Mouse (Mus musculus) CH12.LX (cell line): ENCODE data around the gene Mturn. TPM values are rescaled to one million over a fixed set of nuclear protein-coding genes. Genes with fewer than 3 reads are reported as not detected.

Experiments used
- DNase-seq: peaks from one replicate; pipeline ENCODE4 v3.0.0-alpha.2; 2013; ENCODE audit errors: extremely low read depth
- H3K27ac ChIP-seq: 2 replicates; pipeline ENCODE4 v1.5.1; 2012; ENCODE audit warnings: low read depth, mild to moderate bottlenecking, control low read depth, moderate library complexity; ENCODE audit not compliant: insufficient read depth
- H3K27me3 ChIP-seq: replicated peaks from 2 replicates; pipeline ENCODE3; 2012; ENCODE audit warnings: inconsistent platforms
- H3K36me3 ChIP-seq, 2 experiments: replicated peaks in 1 of 2; 2 replicates each; pipeline versions ENCODE3 to v1.6.1; 2012; ENCODE audit warnings: inconsistent platforms in 1 of 2, low read length in 1 of 2, mild to moderate bottlenecking in 1 of 2, mixed read lengths in 1 of 2, moderate library complexity in 1 of 2; ENCODE audit not compliant: control insufficient read depth in 1 of 2, insufficient read depth in 1 of 2
- H3K4me1 ChIP-seq, 2 experiments: 2 replicates each; pipeline ENCODE4 v1.6.1; 2012; ENCODE audit warnings: inconsistent platforms in 1 of 2, moderate library complexity in 1 of 2; ENCODE audit not compliant: insufficient read depth in 2 of 2, control insufficient read depth in 1 of 2
- H3K4me2 ChIP-seq: 2 replicates; pipeline ENCODE4 v1.6.1; 2012; ENCODE audit warnings: low read depth, mild to moderate bottlenecking, control low read depth; ENCODE audit not compliant: poor library complexity, insufficient read depth, severe bottlenecking
- H3K4me3 ChIP-seq, 3 experiments: fragments of 150-350 bp in 1 of 3; sonication (generic) in 1 of 3; replicated peaks in 1 of 3; 2 replicates each; pipeline versions ENCODE3 to v1.5.1; 2011 to 2012; ENCODE audit warnings: low read depth in 2 of 3, low read length in 2 of 3, mild to moderate bottlenecking in 2 of 3, moderate library complexity in 2 of 3, control low read depth in 1 of 3, improper control_type of control experiment in 1 of 3, inconsistent platforms in 1 of 3, mixed read lengths in 1 of 3; ENCODE audit not compliant: poor library complexity in 1 of 3
- H3K79me2 ChIP-seq: replicated peaks from 2 replicates; pipeline ENCODE4 v1.6.1; 2012; ENCODE audit warnings: mild to moderate bottlenecking, moderate library complexity; ENCODE audit not compliant: control insufficient read depth, poor library complexity, insufficient read depth, severe bottlenecking; ENCODE audit errors: extremely low read depth
- H3K9ac ChIP-seq: 2 replicates; pipeline ENCODE4 v1.6.1; 2012; ENCODE audit warnings: low read depth, mild to moderate bottlenecking, control low read depth, moderate library complexity; ENCODE audit not compliant: insufficient read depth
- H3K9me3 ChIP-seq: replicated peaks from 2 replicates; pipeline ENCODE3; 2012; ENCODE audit warnings: low read length, inconsistent platforms, mixed read lengths
- BHLHE40 ChIP-seq: IDR thresholded peaks from 2 replicates; pipeline ENCODE4 v1.6.1; 2011; ENCODE audit warnings: mild to moderate bottlenecking, low read depth, low read length, improper control_type of control experiment
- CHD2 ChIP-seq: IDR thresholded peaks from 2 replicates; pipeline ENCODE4 v1.6.1; 2011; ENCODE audit warnings: low read length, improper control_type of control experiment
- E2F4 ChIP-seq: IDR thresholded peaks from 2 replicates; pipeline ENCODE4 v1.6.1; 2011; ENCODE audit warnings: low read depth, low read length, improper control_type of control experiment; ENCODE audit not compliant: insufficient replicate concordance
- ELF1 ChIP-seq: IDR thresholded peaks from 2 replicates; pipeline ENCODE4 v1.6.1; 2014; ENCODE audit warnings: low read depth, mild to moderate bottlenecking, inconsistent platforms, low read length, improper control_type of control experiment
- EP300 ChIP-seq: IDR thresholded peaks from 2 replicates; pipeline ENCODE4 v1.6.1; 2011; ENCODE audit warnings: low read length, improper control_type of control experiment
- JUN ChIP-seq: IDR thresholded peaks from 2 replicates; pipeline ENCODE4 v1.6.1; 2011; ENCODE audit warnings: low read depth, mild to moderate bottlenecking, low read length, improper control_type of control experiment, moderate library complexity; ENCODE audit not compliant: insufficient read depth
- KAT2A ChIP-seq: IDR thresholded peaks from 2 replicates; pipeline ENCODE4 v1.6.1; 2012; ENCODE audit warnings: low read length, improper control_type of control experiment, inconsistent platforms; ENCODE audit not compliant: insufficient replicate concordance
- MAFK ChIP-seq: IDR thresholded peaks from 2 replicates; pipeline ENCODE4 v1.6.1; 2011; ENCODE audit warnings: low read length, improper control_type of control experiment; ENCODE audit not compliant: insufficient replicate concordance
- NRF1 ChIP-seq: IDR thresholded peaks from 2 replicates; pipeline ENCODE4 v1.6.1; 2014; ENCODE audit warnings: low read depth, mild to moderate bottlenecking, inconsistent platforms, low read length, improper control_type of control experiment, moderate library complexity
- PAX5 ChIP-seq: IDR thresholded peaks from 2 replicates; pipeline ENCODE4 v1.6.1; 2012; ENCODE audit warnings: low read length, inconsistent platforms, mixed read lengths
- POLR2A ChIP-seq: IDR thresholded peaks from 2 replicates; pipeline ENCODE4 v1.6.1; 2011; ENCODE audit warnings: low read depth, mild to moderate bottlenecking, improper control_type of control experiment, low read length
- RCOR1 ChIP-seq: conservative IDR thresholded peaks from 2 replicates; pipeline ENCODE4 v1.6.1; 2012; ENCODE audit warnings: low read depth, mild to moderate bottlenecking, inconsistent platforms, low read length, improper control_type of control experiment
- SMC3 ChIP-seq: IDR thresholded peaks from 2 replicates; pipeline ENCODE4 v1.6.1; 2011; ENCODE audit warnings: low read depth, low read length, improper control_type of control experiment
- UBTF ChIP-seq: IDR thresholded peaks from 2 replicates; pipeline ENCODE4 v1.6.1; 2012; ENCODE audit warnings: low read depth, mild to moderate bottlenecking, inconsistent platforms, low read length, improper control_type of control experiment, moderate library complexity
- USF1 ChIP-seq: IDR thresholded peaks from 2 replicates; pipeline ENCODE4 v1.6.1; 2014; ENCODE audit warnings: low read depth, mild to moderate bottlenecking, inconsistent platforms, low read length, improper control_type of control experiment
- USF2 ChIP-seq: conservative IDR thresholded peaks from 2 replicates; pipeline ENCODE4 v1.6.1; 2011; ENCODE audit warnings: low read depth, low read length, improper control_type of control experiment
- ZNF384 ChIP-seq: IDR thresholded peaks from 2 replicates; pipeline ENCODE4 v1.6.1; 2012; ENCODE audit warnings: low read depth, low read length, improper control_type of control experiment, inconsistent platforms
- dilution Hi-C: fragments of 300-500 bp; cut with MboI; formaldehyde crosslinking; loops from 2 replicates; pipeline ENCODE4 v1.14.3; 2020; ENCODE audit warnings: low sequenced_read_pairs; ENCODE audit not compliant: extremely low pct_unique_long_range_greater_than_20kb, extremely low pct_ligation_motif_present
- in situ Hi-C: fragments of 300-500 bp; cut with MboI; formaldehyde crosslinking; loops from 3 replicates; pipeline ENCODE4 v1.14.3; 2019; ENCODE audit warnings: low sequenced_read_pairs, low pct_ligation_motif_present, low pct_unique_long_range_greater_than_20kb, mixed read lengths
- polyA plus RNA-seq: library from polyadenylated mRNA; unstranded; fragments of >175 nt; gene quantifications from 2 replicates; pipeline ENCODE4 v1.2.1, GENCODE M21; 2012; ENCODE audit warnings: low read depth; ENCODE audit not compliant: insufficient read length
- total RNA-seq, 2 experiments: library from RNA; depleted of rRNA; stranded (reverse); fragments of 300-350 nt in 1 of 2; fragments of >200 nt in 1 of 2; gene quantifications; 2 replicates each; pipeline ENCODE4 v1.2.3; 2012 to 2014

Gene Mturn
- total and polyA plus RNA-seq, 3 experiments, result 0.06 to 0.25 (median 0.20) TPM

- DNase-seq, result no peak
- Histone ChIP-seq H3K27ac (no peak overlapping the region), H3K9ac (no peak overlapping the region), H3K4me2 (no peak overlapping the region), H3K4me3 (no peak overlapping the region), H3K36me3 (no peaks in the 10 kb centered on the region), H3K79me2 (no peaks in the 10 kb centered on the region), H3K9me3 (no peaks in the 10 kb centered on the region), H3K27me3 (peaks cover 9% of the 10 kb centered on the region), H3K4me1 (no peaks in the 10 kb centered on the region)
- in situ Hi-C loops (no loop called here), dilution Hi-C loops (no loop called here)
- TF ChIP-seq RCOR1, result no peak
- no peak for TF ChIP-seq EP300
- TF ChIP-seq JUN, result no peak
These were observed 10.1 kb downstream of the Mturn start for GRCm38 (mm10) chr6:54691368-54692116.

- Histone ChIP-seq H3K27ac (no peak overlapping the region), H3K36me3 (no peaks in the 10 kb centered on the region), H3K27me3 (peaks cover 12% of the 10 kb centered on the region), H3K4me1 (no peaks in the 10 kb centered on the region), H3K4me3 (no peak overlapping the region), H3K9me3 (no peaks in the 10 kb centered on the region), H3K4me2 (no peak overlapping the region), H3K9ac (no peak overlapping the region), H3K79me2 (no peaks in the 10 kb centered on the region)
- DNase-seq, result no peak
- dilution Hi-C loops, result no loop called here
- in situ Hi-C loops, result no loop called here
- TF ChIP-seq MAFK (no peak), USF1 (no peak), UBTF (no peak), SMC3 (no peak), KAT2A (no peak), CHD2 (no peak), PAX5 (no peak), ZNF384 (no peak), BHLHE40 (no peak), USF2 (no peak), POLR2A (no peak), ELF1 (no peak), NRF1 (no peak), E2F4 (no peak)
These were observed 10.8 kb downstream of the Mturn start for GRCm38 (mm10) chr6:54692201-54692600.
